Mouse (Mus musculus) liver, embryonic 14.5 days (tissue): ENCODE results near the gene Sept5.

Source experiments
- CTCF ChIP-seq: IDR thresholded peaks from 2 replicates; pipeline ENCODE4 v1.5.1; 2016; ENCODE audit warnings: antibody characterized with exemption, low read depth, control low read depth
- EP300 ChIP-seq: IDR thresholded peaks from 2 replicates; pipeline ENCODE4 v1.6.1; 2016; ENCODE audit warnings: antibody characterized with exemption, low read depth

GRCm38 (mm10) chr16:18588738-18589055 lies 41.1 kb downstream of the Sept5 start:
- TF ChIP-seq EP300 (no peak), CTCF (no peak)
